Mouse (Mus musculus): Measurements from ENCODE around the gene Endov.

DNA sequence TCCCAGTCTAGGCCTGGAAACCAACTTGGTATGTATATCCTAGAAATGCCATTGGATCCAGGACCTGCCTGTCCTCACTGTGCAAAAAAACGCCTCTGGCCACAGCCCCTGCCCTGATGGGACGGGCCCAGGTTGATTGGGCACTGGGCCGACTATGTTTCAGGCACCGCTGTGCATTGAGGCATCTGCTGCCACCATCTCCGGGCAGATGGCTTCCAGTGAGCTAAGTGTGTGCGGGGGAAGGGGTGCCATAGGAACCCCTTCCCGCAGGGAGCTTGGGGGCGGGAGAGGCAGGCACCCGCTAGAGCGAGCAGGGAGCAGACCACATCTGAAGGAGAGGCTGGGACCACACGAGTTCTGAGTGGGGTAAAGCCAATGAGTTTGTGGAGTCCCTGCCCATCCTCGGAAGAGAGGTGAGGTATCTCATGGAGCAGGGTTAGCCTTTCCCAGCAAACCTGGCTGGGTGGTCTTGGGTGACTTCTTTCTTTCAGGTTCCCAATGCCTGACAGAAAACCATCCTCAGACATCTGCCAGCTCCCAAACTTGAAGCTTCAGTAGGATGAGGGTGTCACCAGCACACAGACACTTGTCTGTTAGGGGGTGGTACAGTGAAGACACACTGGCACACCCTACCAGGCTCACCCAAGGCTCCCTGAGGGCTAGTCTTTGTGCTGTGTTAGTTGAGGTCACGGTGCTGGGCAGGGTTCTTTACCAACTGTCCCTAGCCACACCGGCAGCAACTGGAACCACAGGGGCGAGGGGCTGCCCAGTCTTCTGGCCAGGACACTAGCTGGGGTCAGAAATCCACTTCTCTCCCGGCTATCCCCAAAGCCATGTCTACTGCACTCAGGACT, 24.9 kb downstream of the Endov start:
- TF ChIP-seq EP300 (IDR thresholded peaks at IDR 0.05; ENCODE audit: insufficient read depth, low read depth, low read length) (no peak), CTCF (IDR thresholded peaks at IDR 0.05; ENCODE audit: low read depth, low read length) (no peak), POLR2A (IDR thresholded peaks at IDR 0.05; ENCODE audit: insufficient read depth, low read length) (no peak)
